Mouse (Mus musculus) CH12.LX (cell line): ENCODE results near the gene Fbxw8. TPM values are rescaled to one million over a fixed set of nuclear protein-coding genes. Genes with fewer than 3 reads are reported as not detected.

Experiments used
- DNase-seq: peaks from one replicate; pipeline ENCODE4 v3.0.0-alpha.2; 2013; ENCODE audit errors: extremely low read depth
- H3K27ac ChIP-seq: 2 replicates; pipeline ENCODE4 v1.5.1; 2012; ENCODE audit warnings: low read depth, mild to moderate bottlenecking, control low read depth, moderate library complexity; ENCODE audit not compliant: insufficient read depth
- H3K27me3 ChIP-seq: replicated peaks from 2 replicates; pipeline ENCODE3; 2012; ENCODE audit warnings: inconsistent platforms
- H3K36me3 ChIP-seq, 2 experiments: replicated peaks in 1 of 2; 2 replicates each; pipeline versions ENCODE3 to v1.6.1; 2012; ENCODE audit warnings: inconsistent platforms in 1 of 2, low read length in 1 of 2, mild to moderate bottlenecking in 1 of 2, mixed read lengths in 1 of 2, moderate library complexity in 1 of 2; ENCODE audit not compliant: control insufficient read depth in 1 of 2, insufficient read depth in 1 of 2
- H3K4me1 ChIP-seq, 2 experiments: 2 replicates each; pipeline ENCODE4 v1.6.1; 2012; ENCODE audit warnings: inconsistent platforms in 1 of 2, moderate library complexity in 1 of 2; ENCODE audit not compliant: insufficient read depth in 2 of 2, control insufficient read depth in 1 of 2
- H3K4me2 ChIP-seq: 2 replicates; pipeline ENCODE4 v1.6.1; 2012; ENCODE audit warnings: low read depth, mild to moderate bottlenecking, control low read depth; ENCODE audit not compliant: poor library complexity, insufficient read depth, severe bottlenecking
- H3K4me3 ChIP-seq, 3 experiments: fragments of 150-350 bp in 1 of 3; sonication (generic) in 1 of 3; replicated peaks in 1 of 3; 2 replicates each; pipeline versions ENCODE3 to v1.5.1; 2011 to 2012; ENCODE audit warnings: low read depth in 2 of 3, low read length in 2 of 3, mild to moderate bottlenecking in 2 of 3, moderate library complexity in 2 of 3, control low read depth in 1 of 3, improper control_type of control experiment in 1 of 3, inconsistent platforms in 1 of 3, mixed read lengths in 1 of 3; ENCODE audit not compliant: poor library complexity in 1 of 3
- H3K79me2 ChIP-seq: replicated peaks from 2 replicates; pipeline ENCODE4 v1.6.1; 2012; ENCODE audit warnings: mild to moderate bottlenecking, moderate library complexity; ENCODE audit not compliant: control insufficient read depth, poor library complexity, insufficient read depth, severe bottlenecking; ENCODE audit errors: extremely low read depth
- H3K9ac ChIP-seq: 2 replicates; pipeline ENCODE4 v1.6.1; 2012; ENCODE audit warnings: low read depth, mild to moderate bottlenecking, control low read depth, moderate library complexity; ENCODE audit not compliant: insufficient read depth
- H3K9me3 ChIP-seq: replicated peaks from 2 replicates; pipeline ENCODE3; 2012; ENCODE audit warnings: low read length, inconsistent platforms, mixed read lengths
- CHD1 ChIP-seq: IDR thresholded peaks from 2 replicates; pipeline ENCODE4 v1.6.1; 2012; ENCODE audit warnings: low read depth, low read length, improper control_type of control experiment, inconsistent platforms
- CTCF ChIP-seq, 2 experiments: IDR thresholded peaks in 1 of 2; conservative IDR thresholded peaks in 1 of 2; 2 replicates each; pipeline ENCODE4 v1.5.1; 2011 to 2012; ENCODE audit warnings: low read depth in 2 of 2, low read length in 2 of 2, improper control_type of control experiment in 1 of 2, inconsistent platforms in 1 of 2, mild to moderate bottlenecking in 1 of 2, moderate library complexity in 1 of 2
- E2F4 ChIP-seq: IDR thresholded peaks from 2 replicates; pipeline ENCODE4 v1.6.1; 2011; ENCODE audit warnings: low read depth, low read length, improper control_type of control experiment; ENCODE audit not compliant: insufficient replicate concordance
- EP300 ChIP-seq: IDR thresholded peaks from 2 replicates; pipeline ENCODE4 v1.6.1; 2011; ENCODE audit warnings: low read length, improper control_type of control experiment
- ETS1 ChIP-seq: conservative IDR thresholded peaks from 2 replicates; pipeline ENCODE4 v1.6.1; 2012; ENCODE audit warnings: low read depth, mild to moderate bottlenecking, inconsistent platforms, low read length, improper control_type of control experiment, moderate library complexity
- GABPA ChIP-seq: IDR thresholded peaks from 2 replicates; pipeline ENCODE4 v1.6.1; 2012; ENCODE audit warnings: low read depth, low read length, improper control_type of control experiment, inconsistent platforms; ENCODE audit not compliant: insufficient replicate concordance
- IRF4 ChIP-seq: IDR thresholded peaks from 2 replicates; pipeline ENCODE4 v1.6.1; 2014; ENCODE audit warnings: low read depth, mild to moderate bottlenecking, inconsistent platforms, low read length, improper control_type of control experiment
- JUN ChIP-seq: IDR thresholded peaks from 2 replicates; pipeline ENCODE4 v1.6.1; 2011; ENCODE audit warnings: low read depth, mild to moderate bottlenecking, low read length, improper control_type of control experiment, moderate library complexity; ENCODE audit not compliant: insufficient read depth
- JUND ChIP-seq: conservative IDR thresholded peaks from 2 replicates; pipeline ENCODE4 v1.6.1; 2011; ENCODE audit warnings: low read depth, low read length, improper control_type of control experiment
- MAFK ChIP-seq: IDR thresholded peaks from 2 replicates; pipeline ENCODE4 v1.6.1; 2011; ENCODE audit warnings: low read length, improper control_type of control experiment; ENCODE audit not compliant: insufficient replicate concordance
- MAX ChIP-seq: IDR thresholded peaks from 2 replicates; pipeline ENCODE4 v1.6.1; 2011; ENCODE audit warnings: low read length, improper control_type of control experiment
- MAZ ChIP-seq: IDR thresholded peaks from 2 replicates; pipeline ENCODE4 v1.6.1; 2012; ENCODE audit warnings: low read depth, mild to moderate bottlenecking, inconsistent platforms, low read length, improper control_type of control experiment, moderate library complexity
- NELFE ChIP-seq: IDR thresholded peaks from 2 replicates; pipeline ENCODE4 v1.6.1; 2011; ENCODE audit warnings: low read depth, low read length, improper control_type of control experiment
- NRF1 ChIP-seq: IDR thresholded peaks from 2 replicates; pipeline ENCODE4 v1.6.1; 2014; ENCODE audit warnings: low read depth, mild to moderate bottlenecking, inconsistent platforms, low read length, improper control_type of control experiment, moderate library complexity
- PAX5 ChIP-seq: IDR thresholded peaks from 2 replicates; pipeline ENCODE4 v1.6.1; 2012; ENCODE audit warnings: low read length, inconsistent platforms, mixed read lengths
- POLR2A ChIP-seq: IDR thresholded peaks from 2 replicates; pipeline ENCODE4 v1.6.1; 2011; ENCODE audit warnings: low read depth, mild to moderate bottlenecking, improper control_type of control experiment, low read length
- POLR2AphosphoS2 ChIP-seq: IDR thresholded peaks from 2 replicates; pipeline ENCODE4 v1.6.1; 2011; ENCODE audit warnings: low read depth, low read length, improper control_type of control experiment
- SIN3A ChIP-seq: IDR thresholded peaks from 2 replicates; pipeline ENCODE4 v1.6.1; 2012; ENCODE audit warnings: low read length, improper control_type of control experiment, inconsistent platforms
- SMC3 ChIP-seq: IDR thresholded peaks from 2 replicates; pipeline ENCODE4 v1.6.1; 2011; ENCODE audit warnings: low read depth, low read length, improper control_type of control experiment
- TBP ChIP-seq: conservative IDR thresholded peaks from 2 replicates; pipeline ENCODE4 v1.6.1; 2011; ENCODE audit warnings: low read depth, low read length, improper control_type of control experiment
- TCF12 ChIP-seq: IDR thresholded peaks from 2 replicates; pipeline ENCODE4 v1.6.1; 2014; ENCODE audit warnings: low read depth, mild to moderate bottlenecking, inconsistent platforms, low read length, improper control_type of control experiment
- UBTF ChIP-seq: IDR thresholded peaks from 2 replicates; pipeline ENCODE4 v1.6.1; 2012; ENCODE audit warnings: low read depth, mild to moderate bottlenecking, inconsistent platforms, low read length, improper control_type of control experiment, moderate library complexity
- ZKSCAN1 ChIP-seq: IDR thresholded peaks from 2 replicates; pipeline ENCODE4 v1.6.1; 2012; ENCODE audit warnings: low read depth, inconsistent platforms, low read length, improper control_type of control experiment, borderline replicate concordance
- ZNF384 ChIP-seq: IDR thresholded peaks from 2 replicates; pipeline ENCODE4 v1.6.1; 2012; ENCODE audit warnings: low read depth, low read length, improper control_type of control experiment, inconsistent platforms
- dilution Hi-C: fragments of 300-500 bp; cut with MboI; formaldehyde crosslinking; loops from 2 replicates; pipeline ENCODE4 v1.14.3; 2020; ENCODE audit warnings: low sequenced_read_pairs; ENCODE audit not compliant: extremely low pct_unique_long_range_greater_than_20kb, extremely low pct_ligation_motif_present
- in situ Hi-C: fragments of 300-500 bp; cut with MboI; formaldehyde crosslinking; loops from 3 replicates; pipeline ENCODE4 v1.14.3; 2019; ENCODE audit warnings: low sequenced_read_pairs, low pct_ligation_motif_present, low pct_unique_long_range_greater_than_20kb, mixed read lengths
- polyA plus RNA-seq: library from polyadenylated mRNA; unstranded; fragments of >175 nt; gene quantifications from 2 replicates; pipeline ENCODE4 v1.2.1, GENCODE M21; 2012; ENCODE audit warnings: low read depth; ENCODE audit not compliant: insufficient read length
- total RNA-seq, 2 experiments: library from RNA; depleted of rRNA; stranded (reverse); fragments of 300-350 nt in 1 of 2; fragments of >200 nt in 1 of 2; gene quantifications; 2 replicates each; pipeline ENCODE4 v1.2.3; 2012 to 2014

The Fbxw8 gene
- total and polyA plus RNA-seq, 3 experiments = 41.7 to 50.9 (median 47.3) TPM

- no peak overlapping the region for H3K4me2 ChIP-seq
- peaks cover 79% of the 10 kb centered on the region for H3K27me3 ChIP-seq
- peaks cover 10% of the 10 kb centered on the region for H3K9me3 ChIP-seq
- in situ Hi-C loops (no loop called here), dilution Hi-C loops (no loop called here)
- no peaks in the 10 kb centered on the region for H3K36me3 ChIP-seq
- H3K79me2 ChIP-seq = no peaks in the 10 kb centered on the region
- H3K9ac ChIP-seq = no peak overlapping the region
- DNase-seq = no peak
- TF ChIP-seq SIN3A (no peak), JUN (no peak), EP300 (no peak), ETS1 (no peak), IRF4 (no peak), TBP (no peak), NELFE (no peak), GABPA (no peak), ZNF384 (no peak), MAX (no peak), NRF1 (no peak), POLR2AphosphoS2 (no peak), E2F4 (no peak), ZKSCAN1 (no peak), POLR2A (no peak), JUND (no peak), PAX5 (no peak), TCF12 (no peak), CHD1 (no peak), MAZ (no peak)
- H3K4me1 ChIP-seq = no peaks in the 10 kb centered on the region
- no peak overlapping the region for H3K4me3 ChIP-seq
- no peak overlapping the region for H3K27ac ChIP-seq
These were observed 22.4 kb upstream of the Fbxw8 start for GRCm38 (mm10) chr5:118177640-118178039.

- Histone ChIP-seq H3K27ac (no peak overlapping the region), H3K9me3 (peaks cover 10% of the 10 kb centered on the region)
- TF ChIP-seq MAFK (no peak), SMC3 (no peak), ZKSCAN1 (no peak), CTCF (conservative IDR thresholded peaks at IDR 0.05 in 1 of 2, IDR thresholded peaks at IDR 0.05 in 1 of 2; ENCODE audit: low read depth in 2 of 2, low read length in 2 of 2) (peak in 1 of 2 experiments; percentile 26; a peak in 2 of 4 replicates), UBTF (no peak), SIN3A (no peak)
- TF ChIP-seq, all 38 proteins: peak for 1
- H3K4me3 ChIP-seq = no peak overlapping the region
- H3K27me3 ChIP-seq = peaks cover 81% of the 10 kb centered on the region
- no peaks in the 10 kb centered on the region for H3K36me3 ChIP-seq
- no peak overlapping the region for H3K4me2 ChIP-seq
- dilution Hi-C loops = no loop called here
- H3K9ac ChIP-seq = no peak overlapping the region
- in situ Hi-C loops = no loop called here
- no peak for DNase-seq
- no peaks in the 10 kb centered on the region for H3K79me2 ChIP-seq
- peaks cover 0 to 9% of the 10 kb centered on the region in 2 experiments; a peak in 2 of 4 replicates for H3K4me1 ChIP-seq
These were observed 19.9 kb upstream of the Fbxw8 start for GRCm38 (mm10) chr5:118175137-118175536.
